Mouse (Mus musculus) heart, adult 2 months (tissue): ENCODE measurements around the gene Bricd5. TPM values are rescaled to one million over a fixed set of nuclear protein-coding genes. Genes with fewer than 3 reads are reported as not detected.

Experiments
- DNase-seq, 2 experiments: peaks; one replicate each; pipeline ENCODE4 v3.0.0; 2021
- H3K27ac ChIP-seq: fragments of 200-600 bp; 2 replicates; pipeline ENCODE4 v1.8.1; 2022
- H3K27me3 ChIP-seq: fragments of 200-500 bp; 2 replicates; pipeline ENCODE4 v1.6.1; 2012; ENCODE audit warnings: mild to moderate bottlenecking, low read length, inconsistent platforms, mixed read lengths; ENCODE audit not compliant: control insufficient read depth, insufficient read depth
- H3K36me3 ChIP-seq: fragments of 200-500 bp; 2 replicates; pipeline ENCODE4 v1.6.1; 2012; ENCODE audit warnings: low read length, inconsistent platforms; ENCODE audit not compliant: control insufficient read depth, insufficient read depth
- H3K4me1 ChIP-seq: fragments of 200-500 bp; 2 replicates; pipeline ENCODE4 v1.6.1; 2011; ENCODE audit warnings: low read length; ENCODE audit not compliant: control insufficient read depth, insufficient read depth
- H3K4me3 ChIP-seq: fragments of 200-600 bp; 2 replicates; pipeline ENCODE4 v1.8.1; 2022
- H3K79me2 ChIP-seq: fragments of 200-500 bp; replicated peaks from 2 replicates; pipeline ENCODE4 v1.6.1; 2012; ENCODE audit warnings: mild to moderate bottlenecking, inconsistent platforms, low read length, moderate library complexity, mixed read lengths; ENCODE audit not compliant: control insufficient read depth, insufficient read depth
- H3K9ac ChIP-seq: fragments of 200-500 bp; 2 replicates; pipeline ENCODE4 v1.6.1; 2012; ENCODE audit warnings: low read depth, mild to moderate bottlenecking, control low read depth, inconsistent platforms, low read length, mixed read lengths
- CTCF ChIP-seq: fragments of 200-600 bp; IDR thresholded peaks from 2 replicates; pipeline ENCODE4 v1.8.1; 2022; ENCODE audit warnings: antibody characterized with exemption, mild to moderate bottlenecking, moderate library complexity
- EP300 ChIP-seq: fragments of 200-500 bp; IDR thresholded peaks from 2 replicates; pipeline ENCODE4 v1.6.1; 2011; ENCODE audit warnings: low read depth, low read length, control low read depth; ENCODE audit not compliant: insufficient read depth
- POLR2A ChIP-seq: fragments of 200-500 bp; IDR thresholded peaks from 2 replicates; pipeline ENCODE4 v1.6.1; 2011; ENCODE audit warnings: mild to moderate bottlenecking, low read depth, low read length, control low read depth; ENCODE audit not compliant: insufficient read depth
- WGBS: fragments of 180-500 bp; shearing (Covaris S2); methylation state at CpG from one replicate; pipeline ENCODE4 v1.1.7; 2018; 5-methylcytosine and 5-hydroxymethylcytosine counted together
- intact Hi-C: fragments of 180-260 bp; cut with DNase I; formaldehyde crosslinking; loops from one replicate; pipeline ENCODE4 v1.15.1; 2025
- polyA plus RNA-seq: library from polyadenylated mRNA; depleted of rRNA; stranded (reverse); fragments of >200 nt; gene quantifications from 2 replicates; pipeline ENCODE4 v1.2.3, GENCODE M21; 2012
- total RNA-seq, 2 experiments: library from RNA; stranded (reverse); gene quantifications; 2 replicates each; pipeline ENCODE4 v1.2.3; 2021

The Bricd5 gene
- total and polyA plus RNA-seq, 3 experiments: not detected

DNA sequence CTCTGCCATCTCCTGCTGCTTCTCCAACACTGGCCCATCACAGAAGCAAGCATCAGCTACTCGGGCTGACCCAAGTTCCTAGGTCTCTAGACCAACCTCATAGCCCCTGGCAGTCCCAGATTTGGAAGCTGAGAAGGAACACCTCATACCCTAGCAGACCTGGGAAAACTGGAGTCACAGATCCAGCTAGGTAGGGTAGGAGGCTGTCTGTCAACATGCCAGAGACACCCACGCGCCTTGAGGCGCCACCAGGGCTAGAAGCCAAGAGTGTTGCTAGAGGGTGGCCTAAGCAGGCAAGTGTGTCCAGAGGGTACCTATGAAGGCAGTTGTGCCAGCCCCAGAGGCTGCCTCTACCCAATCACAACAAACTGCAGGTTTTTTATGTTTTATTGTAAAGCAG, 30.3 kb upstream of the Bricd5 start:
- intact Hi-C loops: no loop called here
- no peaks in the 10 kb centered on the region for H3K36me3 ChIP-seq
- H3K79me2 ChIP-seq: no peaks in the 10 kb centered on the region
- 65% methylated on average over 4 of the region's 4 CpGs for WGBS
- no peak for DNase-seq
- no peak overlapping the region for H3K4me3 ChIP-seq
- H3K27ac ChIP-seq: no peak overlapping the region
- TF ChIP-seq CTCF (no peak), POLR2A (no peak), EP300 (no peak)
- H3K27me3 ChIP-seq: no peaks in the 10 kb centered on the region
- H3K4me1 ChIP-seq: no peaks in the 10 kb centered on the region
- H3K9ac ChIP-seq: no peak overlapping the region

DNA sequence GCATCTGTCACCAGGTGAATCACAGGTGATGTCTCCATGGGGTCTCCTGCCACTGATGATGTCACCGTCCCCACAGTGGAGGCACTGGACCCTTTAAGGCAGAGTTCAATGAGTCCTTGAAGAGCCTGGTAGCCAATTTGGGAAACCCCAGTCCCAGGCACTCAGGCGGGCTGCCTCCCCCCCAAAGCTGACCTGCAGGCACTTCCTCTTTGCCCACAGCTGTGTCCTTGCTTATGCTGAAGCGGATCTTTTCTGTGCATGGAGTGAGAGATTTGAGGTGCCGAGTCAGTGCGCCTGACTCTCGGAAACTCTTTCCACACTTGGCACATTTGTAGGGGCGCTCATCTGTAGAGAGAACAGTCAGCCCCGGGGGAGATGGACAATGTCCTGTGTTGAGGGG, 27.1 kb upstream of the Bricd5 start:
- TF ChIP-seq POLR2A (no peak), CTCF (no peak), EP300 (no peak)
- no peak for DNase-seq
- Histone ChIP-seq H3K4me1 (no peaks in the 10 kb centered on the region), H3K4me3 (no peak overlapping the region), H3K27ac (no peak overlapping the region), H3K27me3 (no peaks in the 10 kb centered on the region), H3K36me3 (no peaks in the 10 kb centered on the region), H3K79me2 (0 out of 2 replicates have a peak, but pooled peaks cover 2% of the 10 kb centered on the region), H3K9ac (no peak overlapping the region)
- 91% methylated on average over 8 of the region's 8 CpGs for WGBS
- intact Hi-C loops: no loop called here

DNA sequence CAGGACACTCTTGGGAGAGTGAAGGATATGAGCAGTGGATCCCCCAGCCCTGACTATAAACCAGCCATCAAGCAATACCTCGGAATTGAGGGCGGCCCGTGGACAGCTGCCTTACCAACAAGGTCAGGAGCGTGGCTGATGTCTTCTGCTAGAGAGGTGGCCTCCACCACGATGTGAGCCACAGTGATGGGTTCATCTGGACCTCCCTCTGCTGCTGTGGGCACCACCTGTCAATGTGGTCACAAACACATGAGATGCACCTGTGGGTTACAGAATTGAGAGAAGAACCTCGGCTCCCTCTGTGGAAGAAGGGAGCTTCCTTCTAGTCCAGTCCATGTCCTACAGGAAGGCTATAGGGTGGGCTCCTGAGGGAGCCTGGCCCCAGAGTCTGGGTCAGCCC, 24.2 kb upstream of the Bricd5 start:
- Histone ChIP-seq H3K27ac (no peak overlapping the region), H3K27me3 (no peaks in the 10 kb centered on the region), H3K4me1 (peaks cover 3% of the 10 kb centered on the region), H3K9ac (no peak overlapping the region), H3K79me2 (0 out of 2 replicates have a peak, but pooled peaks cover 3% of the 10 kb centered on the region), H3K4me3 (no peak overlapping the region), H3K36me3 (peaks cover 3% of the 10 kb centered on the region; the same call in 1 of the 2 replicates)
- DNase-seq: no peak
- TF ChIP-seq EP300 (no peak), CTCF (no peak), POLR2A (no peak)
- intact Hi-C loops: no loop called here
- 95% methylated on average over 6 of the region's 6 CpGs for WGBS

DNA sequence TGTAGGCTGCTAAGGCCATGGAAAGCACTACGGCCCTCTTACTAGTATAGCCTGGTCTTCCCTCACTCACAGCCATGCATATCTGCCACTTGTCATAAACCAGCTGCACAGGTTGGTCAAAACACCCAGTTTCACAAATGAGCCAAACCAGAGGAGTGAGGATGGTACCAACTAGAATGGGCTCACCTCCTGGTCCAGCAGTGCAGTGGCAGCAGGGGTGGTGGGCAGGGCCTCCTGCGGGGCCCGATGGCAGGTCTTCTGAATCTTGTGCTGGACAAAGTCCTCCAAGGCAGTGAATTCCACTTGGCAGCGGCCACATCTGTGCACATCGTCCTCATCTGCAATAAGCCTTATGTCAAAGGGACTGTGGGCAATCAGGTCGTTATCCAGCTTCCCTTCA, 22.5 kb upstream of the Bricd5 start:
- Histone ChIP-seq H3K27ac (no peak overlapping the region), H3K36me3 (peaks cover 3% of the 10 kb centered on the region; the same call in 1 of the 2 replicates), H3K9ac (no peak overlapping the region), H3K27me3 (no peaks in the 10 kb centered on the region), H3K4me3 (no peak overlapping the region), H3K4me1 (peaks cover 3% of the 10 kb centered on the region), H3K79me2 (0 out of 2 replicates have a peak, but pooled peaks cover 3% of the 10 kb centered on the region)
- intact Hi-C loops: loop anchor here (5.0 kb wide), 1 partner anchor 34 kb away; no protein-coding TSS in a partner anchor
- no peak for DNase-seq
- WGBS: 94% methylated on average over 6 of the region's 6 CpGs
- no peak for TF ChIP-seq CTCF
- TF ChIP-seq EP300: no peak

DNA sequence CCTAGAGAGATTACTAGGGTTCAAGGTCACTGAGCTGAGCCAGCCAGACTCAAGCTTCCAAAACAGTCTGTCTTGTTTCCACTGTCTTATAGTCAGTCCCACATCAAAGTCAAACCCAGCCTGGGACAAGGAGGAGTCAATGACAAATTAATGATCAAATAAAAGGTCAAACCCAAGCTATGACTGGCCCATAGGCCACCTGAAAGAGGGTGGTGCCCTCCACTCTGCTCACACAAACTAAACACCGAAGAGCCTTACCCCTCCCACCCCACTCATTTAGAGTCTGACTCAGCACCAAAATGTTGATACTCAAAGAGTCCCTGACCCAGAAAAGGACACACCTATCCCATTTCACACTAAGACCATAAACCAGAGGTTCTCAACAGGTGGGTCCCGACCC, 20.3 kb upstream of the Bricd5 start:
- H3K27ac ChIP-seq: no peak overlapping the region
- no peak overlapping the region for H3K4me3 ChIP-seq
- no peaks in the 10 kb centered on the region for H3K27me3 ChIP-seq
- peaks cover 3% of the 10 kb centered on the region; the same call in 1 of the 2 replicates for H3K36me3 ChIP-seq
- no peak for DNase-seq
- H3K79me2 ChIP-seq: 0 out of 2 replicates have a peak, but pooled peaks cover 3% of the 10 kb centered on the region
- no peak for TF ChIP-seq EP300
- no peak for TF ChIP-seq POLR2A
- TF ChIP-seq CTCF: no peak
- no peak overlapping the region for H3K9ac ChIP-seq
- intact Hi-C loops: loop anchor here (5.0 kb wide), 1 partner anchor 36 kb away; no protein-coding TSS in a partner anchor
- H3K4me1 ChIP-seq: peaks cover 3% of the 10 kb centered on the region
- WGBS: 79% methylated on average over 2 of the region's 2 CpGs

DNA sequence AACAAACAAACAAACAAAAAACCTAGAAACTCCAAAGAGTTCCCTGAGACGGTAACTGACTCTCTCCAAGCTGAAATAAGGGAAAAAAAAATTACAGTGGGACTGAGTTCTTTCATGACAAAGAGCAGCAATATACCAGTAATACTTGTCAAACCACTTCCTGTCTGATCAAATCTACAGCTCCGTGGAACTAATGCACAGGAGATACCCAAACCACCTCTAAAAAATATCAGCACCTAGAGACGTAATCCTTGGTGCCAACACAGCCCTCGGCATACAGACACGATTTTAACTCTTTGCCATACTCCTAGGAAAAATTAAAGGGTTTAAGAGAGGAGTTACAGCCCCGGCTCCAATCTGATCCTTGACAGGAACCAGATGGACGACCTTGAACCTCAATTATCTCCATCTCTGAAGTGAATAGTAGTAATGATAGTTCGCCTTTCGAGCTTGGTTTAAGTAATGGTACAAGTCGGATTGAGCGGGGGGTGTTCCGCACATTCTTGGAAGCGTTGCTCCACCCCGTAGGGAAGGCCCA, 19.4 kb upstream of the Bricd5 start:
- Histone ChIP-seq H3K27me3 (no peaks in the 10 kb centered on the region), H3K27ac (peak overlapping the region; percentile 97), H3K4me1 (peaks cover 3% of the 10 kb centered on the region), H3K9ac (peak overlapping the region; percentile 82), H3K36me3 (peaks cover 3% of the 10 kb centered on the region; the same call in 1 of the 2 replicates), H3K4me3 (peak overlapping the region; percentile 86), H3K79me2 (0 out of 2 replicates have a peak, but pooled peaks cover 3% of the 10 kb centered on the region)
- 3% methylated on average over 14 of the region's 14 CpGs for whole genome bisulfite sequencing
- no peak for DNase-seq
- intact Hi-C loops: loop anchor here (5.0 kb wide), 1 partner anchor 37 kb away; no protein-coding TSS in a partner anchor
- TF ChIP-seq EP300: no peak
- TF ChIP-seq POLR2A: no peak
- no peak for TF ChIP-seq CTCF
